Mouse (Mus musculus) telencephalon, adult 2 months (tissue): Measurements from ENCODE around the gene Sycp2.
A peak's percentile ranks its signal among the peaks of the same experiment; 100 is the strongest.

ENCODE experiments used
- DNase-seq: peaks from one replicate; pipeline ENCODE4 v3.0.0-alpha.2; 2011; ENCODE audit warnings: low read depth, low spot score

The Sycp2 gene

DNA sequence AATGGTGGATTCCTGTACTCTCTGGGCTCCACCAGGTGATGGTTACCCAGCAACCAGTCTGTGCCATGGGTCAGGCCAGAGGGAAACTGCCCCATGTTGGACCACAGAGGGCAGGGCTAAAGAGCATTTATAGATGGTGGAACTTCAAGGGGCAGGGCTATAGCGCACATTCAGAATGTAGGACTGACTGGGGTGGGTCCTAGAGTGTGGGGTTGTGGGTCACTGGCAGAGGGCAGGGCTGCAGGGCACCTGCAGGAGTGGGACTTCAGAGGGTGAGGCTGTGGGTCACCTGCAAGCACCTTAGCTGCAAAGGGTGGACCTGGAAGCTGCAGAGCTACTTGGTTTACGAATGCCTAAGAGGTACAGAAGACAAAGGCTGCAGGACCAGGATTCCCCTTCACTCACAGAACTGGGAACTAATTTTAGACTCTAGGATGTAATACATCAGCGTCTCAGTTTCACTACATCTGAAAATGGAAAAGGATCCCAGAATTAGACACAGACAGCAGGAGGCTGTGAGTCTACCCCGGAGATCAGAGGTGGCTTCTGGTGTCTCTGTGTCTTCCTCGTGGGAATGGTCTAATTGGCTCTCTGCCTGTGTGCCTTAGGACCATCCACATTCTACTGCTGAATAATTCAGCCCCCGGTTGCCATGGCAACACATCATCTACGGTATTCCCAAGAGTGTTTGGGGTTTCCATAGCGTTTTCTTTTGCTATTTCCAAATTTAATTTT lies 103.9 kb downstream of the Sycp2 start:
- DNase-seq, result peak; percentile 56
